Mouse (Mus musculus): ENCODE measurements at regions not wholly inside any gene's neighbourhood (a gene's known extent, or its start where the extent isn't known, plus 50 kb on each side); places are given as distances from the start of the nearest gene placed in this dataset.

GRCm38 (mm10) chr9:74021339-74021738 is 52.6 kb upstream of the Unc13c start:
- intact Hi-C loops (cut with DNase I) = no loop called here
- DNase-seq (ENCODE audit: low spot score in 2 of 2) = no peak

- no peak for DNase-seq (ENCODE audit: low spot score in 2 of 2)
- intact Hi-C loops (cut with DNase I) = no loop called here
These were observed 55.2 kb upstream of the Unc13c start for GRCm38 (mm10) chr9:74023922-74024321.

GRCm38 (mm10) chr9:74026131-74026530 is 57.4 kb upstream of the Unc13c start:
- no peak for DNase-seq (ENCODE audit: low spot score in 2 of 2)
- intact Hi-C loops (cut with DNase I) = no loop called here

GRCm38 (mm10) chr9:74028438-74028837 is 59.7 kb upstream of the Unc13c start:
- intact Hi-C loops (cut with DNase I) = no loop called here
- DNase-seq (ENCODE audit: low spot score in 2 of 2) = peak; percentile 10 to 19

GRCm38 (mm10) chr9:74045936-74046335 is 64.2 kb upstream of the Wdr72 start:
- DNase-seq (ENCODE audit: low spot score in 2 of 2) = no peak
- intact Hi-C loops (cut with DNase I) = no loop called here

GRCm38 (mm10) chr9:74049776-74050175 is 60.4 kb upstream of the Wdr72 start:
- intact Hi-C loops (cut with DNase I) = no loop called here
- no peak for DNase-seq (ENCODE audit: low spot score in 2 of 2)

- no peak for DNase-seq (ENCODE audit: low spot score in 2 of 2)
- intact Hi-C loops (cut with DNase I) = no loop called here
These were observed 53.4 kb upstream of the Wdr72 start for GRCm38 (mm10) chr9:74056709-74057108.

- peak in 1 of 2 experiments; percentile 21 for DNase-seq (ENCODE audit: low spot score in 2 of 2)
- intact Hi-C loops (cut with DNase I) = no loop called here
These were observed 52.6 kb upstream of the Wdr72 start for GRCm38 (mm10) chr9:74057476-74058076.

GRCm38 (mm10) chr9:74058269-74058871 is 51.8 kb upstream of the Wdr72 start:
- no peak for DNase-seq (ENCODE audit: low spot score in 2 of 2)
- intact Hi-C loops (cut with DNase I) = no loop called here
